Mouse (Mus musculus) heart, adult 2 months (tissue): ENCODE data around the gene Ccr5. TPM values are rescaled to one million over a fixed set of nuclear protein-coding genes. Genes with fewer than 3 reads are reported as not detected.

Experiments used
- DNase-seq, 2 experiments: peaks; one replicate each; pipeline ENCODE4 v3.0.0; 2021
- H3K27ac ChIP-seq: fragments of 200-600 bp; 2 replicates; pipeline ENCODE4 v1.8.1; 2022
- H3K27me3 ChIP-seq: fragments of 200-500 bp; 2 replicates; pipeline ENCODE4 v1.6.1; 2012; ENCODE audit warnings: mild to moderate bottlenecking, low read length, inconsistent platforms, mixed read lengths; ENCODE audit not compliant: control insufficient read depth, insufficient read depth
- H3K36me3 ChIP-seq: fragments of 200-500 bp; 2 replicates; pipeline ENCODE4 v1.6.1; 2012; ENCODE audit warnings: low read length, inconsistent platforms; ENCODE audit not compliant: control insufficient read depth, insufficient read depth
- H3K4me1 ChIP-seq: fragments of 200-500 bp; 2 replicates; pipeline ENCODE4 v1.6.1; 2011; ENCODE audit warnings: low read length; ENCODE audit not compliant: control insufficient read depth, insufficient read depth
- H3K4me3 ChIP-seq: fragments of 200-600 bp; 2 replicates; pipeline ENCODE4 v1.8.1; 2022
- H3K79me2 ChIP-seq: fragments of 200-500 bp; replicated peaks from 2 replicates; pipeline ENCODE4 v1.6.1; 2012; ENCODE audit warnings: mild to moderate bottlenecking, inconsistent platforms, low read length, moderate library complexity, mixed read lengths; ENCODE audit not compliant: control insufficient read depth, insufficient read depth
- H3K9ac ChIP-seq: fragments of 200-500 bp; 2 replicates; pipeline ENCODE4 v1.6.1; 2012; ENCODE audit warnings: low read depth, mild to moderate bottlenecking, control low read depth, inconsistent platforms, low read length, mixed read lengths
- CTCF ChIP-seq: fragments of 200-600 bp; IDR thresholded peaks from 2 replicates; pipeline ENCODE4 v1.8.1; 2022; ENCODE audit warnings: antibody characterized with exemption, mild to moderate bottlenecking, moderate library complexity
- EP300 ChIP-seq: fragments of 200-500 bp; IDR thresholded peaks from 2 replicates; pipeline ENCODE4 v1.6.1; 2011; ENCODE audit warnings: low read depth, low read length, control low read depth; ENCODE audit not compliant: insufficient read depth
- POLR2A ChIP-seq: fragments of 200-500 bp; IDR thresholded peaks from 2 replicates; pipeline ENCODE4 v1.6.1; 2011; ENCODE audit warnings: mild to moderate bottlenecking, low read depth, low read length, control low read depth; ENCODE audit not compliant: insufficient read depth
- WGBS: fragments of 180-500 bp; shearing (Covaris S2); methylation state at CpG from one replicate; pipeline ENCODE4 v1.1.7; 2018; 5-methylcytosine and 5-hydroxymethylcytosine counted together
- intact Hi-C: fragments of 180-260 bp; cut with DNase I; formaldehyde crosslinking; loops from one replicate; pipeline ENCODE4 v1.15.1; 2025
- polyA plus RNA-seq: library from polyadenylated mRNA; depleted of rRNA; stranded (reverse); fragments of >200 nt; gene quantifications from 2 replicates; pipeline ENCODE4 v1.2.3, GENCODE M21; 2012; rRNA removed
- total RNA-seq, 2 experiments: library from RNA; stranded (reverse); gene quantifications; 2 replicates each; pipeline ENCODE4 v1.2.3; 2021

The Ccr5 gene
- total and polyA plus RNA-seq, 3 experiments = 0.82 to 2.2 (median 1.2) TPM

DNA sequence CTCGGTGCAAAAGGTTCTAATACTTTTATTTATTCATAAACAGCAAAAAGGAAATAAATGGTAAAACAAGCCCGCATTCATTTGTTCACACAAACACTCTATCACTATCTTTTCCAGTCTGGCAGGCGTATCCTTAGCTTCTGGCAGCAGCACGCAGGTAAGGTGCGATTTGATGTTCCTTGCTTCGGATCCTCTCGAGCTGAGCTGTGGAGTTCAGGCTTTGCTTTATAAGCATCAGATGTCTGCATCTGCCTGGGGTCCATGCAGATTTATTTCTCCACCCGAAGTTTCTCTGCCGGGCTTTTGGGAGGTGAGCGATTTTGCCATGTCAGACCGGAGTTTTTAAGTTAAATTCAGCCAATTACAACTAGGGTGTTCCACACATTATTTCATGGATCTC lies 16.3 kb downstream of the Ccr5 start:
- no peak overlapping the region for H3K4me3 ChIP-seq
- DNase-seq = no peak
- no peaks in the 10 kb centered on the region for H3K4me1 ChIP-seq
- TF ChIP-seq POLR2A (no peak), CTCF (no peak), EP300 (no peak)
- H3K79me2 ChIP-seq = no peaks in the 10 kb centered on the region
- no peaks in the 10 kb centered on the region for H3K27me3 ChIP-seq
- 60% methylated on average over 11 of the region's 11 CpGs for WGBS
- intact Hi-C loops = no loop called here
- no peak overlapping the region for H3K9ac ChIP-seq
- H3K36me3 ChIP-seq = no peaks in the 10 kb centered on the region
- no peak overlapping the region for H3K27ac ChIP-seq

DNA sequence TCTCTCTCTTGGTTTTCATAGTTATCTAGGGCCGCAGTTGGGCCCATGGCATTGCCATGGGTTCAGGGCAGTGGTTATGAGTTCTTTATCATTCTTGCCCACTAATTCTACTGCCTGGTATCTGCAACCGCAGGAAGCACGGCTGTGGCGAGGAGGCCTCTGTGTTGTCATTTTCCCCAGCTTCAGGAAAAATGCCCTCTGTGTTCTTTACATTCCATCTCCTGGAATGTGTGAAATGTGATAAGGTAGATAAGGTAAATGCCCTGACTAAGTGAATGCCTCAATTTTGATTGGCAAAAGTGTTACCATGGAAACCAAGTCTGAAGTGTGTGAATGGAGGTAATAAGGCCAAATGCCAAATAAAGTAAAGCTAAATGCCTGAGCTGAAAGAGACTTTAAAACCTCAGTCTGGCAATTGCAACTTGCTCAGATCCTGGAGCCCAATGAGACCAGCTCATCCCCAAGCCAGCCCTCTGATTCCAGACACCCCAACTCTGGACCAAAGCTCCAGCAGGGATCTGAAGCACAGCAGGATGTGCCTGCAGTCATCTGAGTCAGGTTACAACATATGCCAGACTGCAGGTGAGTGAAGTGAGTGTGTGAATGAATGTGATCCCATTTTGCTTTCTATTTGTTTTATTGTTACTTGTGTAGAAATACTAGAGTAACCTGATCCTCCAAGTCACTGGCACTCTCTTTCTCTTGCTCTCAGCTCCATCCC lies 16.9 kb downstream of the Ccr5 start:
- H3K79me2 ChIP-seq = no peaks in the 10 kb centered on the region
- 14% methylated on average over 4 of the region's 4 CpGs for WGBS
- H3K27ac ChIP-seq = no peak overlapping the region
- TF ChIP-seq POLR2A (no peak), EP300 (no peak), CTCF (no peak)
- no peaks in the 10 kb centered on the region for H3K27me3 ChIP-seq
- no peak overlapping the region for H3K9ac ChIP-seq
- no peaks in the 10 kb centered on the region for H3K4me1 ChIP-seq
- no peak for DNase-seq
- no peak overlapping the region for H3K4me3 ChIP-seq
- intact Hi-C loops = no loop called here
- no peaks in the 10 kb centered on the region for H3K36me3 ChIP-seq

DNA sequence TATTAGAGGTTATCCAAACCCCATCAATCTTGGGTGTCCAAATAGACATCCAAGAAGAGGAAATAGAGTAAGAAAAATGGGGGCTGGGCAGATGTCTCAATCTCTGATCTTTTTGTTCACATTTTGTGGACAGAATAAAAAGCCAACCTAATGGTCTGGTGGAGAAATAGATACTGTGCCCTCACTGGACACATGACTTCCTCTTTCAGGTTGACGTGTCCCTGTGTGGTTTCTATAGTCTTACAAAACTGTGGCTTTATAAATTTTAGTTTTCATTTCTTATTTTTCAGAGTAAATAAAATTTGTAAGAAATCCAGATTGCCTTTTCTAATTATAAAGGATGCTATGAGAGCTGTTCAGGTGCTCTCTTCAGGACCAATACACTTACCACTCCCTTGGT lies 22.3 kb downstream of the Ccr5 start:
- WGBS = 71% methylated on average over 1 of the region's 1 CpGs

DNA sequence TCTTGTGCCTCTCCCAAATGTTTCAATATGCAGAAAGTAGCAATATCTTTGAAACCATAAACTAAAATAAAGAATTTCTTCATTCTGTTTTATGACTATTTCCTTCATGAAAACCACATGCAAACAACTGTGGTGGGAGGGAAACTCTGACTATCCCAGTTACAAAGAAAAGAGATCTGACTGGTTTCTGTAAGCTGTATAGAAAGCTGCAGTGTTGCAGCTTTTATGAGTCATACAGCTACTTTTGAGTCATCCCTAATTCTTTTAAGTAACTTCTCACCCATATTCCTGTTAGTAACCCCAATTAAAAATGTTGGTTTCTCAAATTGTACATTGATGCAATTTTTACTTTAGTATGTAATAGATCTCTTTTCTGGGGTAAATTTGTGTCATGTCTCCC lies 25.0 kb downstream of the Ccr5 start:
- Histone ChIP-seq H3K4me3 (no peak overlapping the region), H3K27me3 (no peaks in the 10 kb centered on the region), H3K36me3 (no peaks in the 10 kb centered on the region), H3K27ac (no peak overlapping the region), H3K9ac (no peak overlapping the region), H3K4me1 (no peaks in the 10 kb centered on the region), H3K79me2 (no peaks in the 10 kb centered on the region)
- TF ChIP-seq EP300 (no peak), CTCF (no peak), POLR2A (no peak)
- intact Hi-C loops = no loop called here
- DNase-seq = no peak

More for the DNA sequence above, 22.3 kb downstream of the Ccr5 start:
- Histone ChIP-seq H3K4me3 (no peak overlapping the region), H3K27me3 (no peaks in the 10 kb centered on the region), H3K36me3 (no peaks in the 10 kb centered on the region), H3K79me2 (no peaks in the 10 kb centered on the region), H3K27ac (no peak overlapping the region), H3K4me1 (no peaks in the 10 kb centered on the region), H3K9ac (no peak overlapping the region)
- TF ChIP-seq POLR2A = no peak
- TF ChIP-seq EP300 = no peak
- no peak for TF ChIP-seq CTCF
- DNase-seq = no peak
- intact Hi-C loops = no loop called here

Other genes starting within 250 kb of the Ccr5 start
- under 1 TPM; 0.48 to 0.89 TPM for gene Ccr1, start 152.9 kb upstream of the Ccr5 start, total RNA-seq
- gene Ccr1, start 152.9 kb upstream of the Ccr5 start, polyA plus RNA-seq = 0.96 and 1.8 TPM in 2 replicates
- not detected for gene Ccr1l1, start 143.1 kb upstream of the Ccr5 start, total RNA-seq
- gene Ccr1l1, start 143.1 kb upstream of the Ccr5 start, polyA plus RNA-seq = not detected in 2 replicates
- not detected for gene Ccr3, start 99.6 kb upstream of the Ccr5 start, total RNA-seq
- gene Ccr3, start 99.6 kb upstream of the Ccr5 start, polyA plus RNA-seq = 0.20 TPM in 1 of 2 replicates, not detected in the other
- gene Ccr2, start 19.6 kb upstream of the Ccr5 start, total RNA-seq = under 1 TPM; 0.27 to 0.97 TPM
- gene Ccr2, start 19.6 kb upstream of the Ccr5 start, polyA plus RNA-seq = 1.7 TPM in 2 replicates
- gene 2010315B03Rik, start 191.2 kb downstream of the Ccr5 start, total RNA-seq = 10 to 100 TPM in 1 of 2 experiments, 1 to 10 TPM in 1; 9.6 to 12.5 TPM
- gene 2010315B03Rik, start 191.2 kb downstream of the Ccr5 start, polyA plus RNA-seq = 3.2 and 6.8 TPM in 2 replicates